Mouse (Mus musculus): ENCODE measurements around the gene Gabrq. TPM values are rescaled to one million over a fixed set of nuclear protein-coding genes. Genes with fewer than 3 reads are reported as not detected.

Gene Gabrq
- total and polyA plus RNA-seq, 3 experiments = not detected

- H3K9ac ChIP-seq (ENCODE audit: insufficient read depth, low read depth) = no peak overlapping the region
- in situ Hi-C loops (cut with MboI; ENCODE audit: low pct_ligation_motif_present, low pct_unique_long_range_greater_than_20kb, low sequenced_read_pairs) = no loop called here
- no peaks in the 10 kb centered on the region for H3K79me2 ChIP-seq (replicated peaks; ENCODE audit: control insufficient read depth, extremely low read depth, insufficient read depth, poor library complexity, severe bottlenecking)
- H3K9me3 ChIP-seq (replicated peaks; ENCODE audit: low read length) = no peaks in the 10 kb centered on the region
- dilution Hi-C loops (cut with MboI; ENCODE audit: extremely low pct_ligation_motif_present, extremely low pct_unique_long_range_greater_than_20kb, low sequenced_read_pairs) = no loop called here
- no peaks in the 10 kb centered on the region for H3K36me3 ChIP-seq (replicated peaks in 1 of 2; ENCODE audit: control insufficient read depth in 1 of 2, insufficient read depth in 1 of 2, low read length in 1 of 2)
- DNase-seq (ENCODE audit: extremely low read depth) = no peak
- H3K4me3 ChIP-seq (replicated peaks in 1 of 3; ENCODE audit: low read depth in 2 of 3, low read length in 2 of 3, poor library complexity in 1 of 3) = no peak overlapping the region
- no peak overlapping the region for H3K4me2 ChIP-seq (ENCODE audit: insufficient read depth, low read depth, poor library complexity, severe bottlenecking)
- no peaks in the 10 kb centered on the region for H3K27me3 ChIP-seq (replicated peaks)
- no peak for TF ChIP-seq SMC3 (IDR thresholded peaks at IDR 0.05; ENCODE audit: low read depth, low read length)
- no peaks in the 10 kb centered on the region for H3K4me1 ChIP-seq (ENCODE audit: control insufficient read depth in 1 of 2, insufficient read depth in 2 of 2)
- H3K27ac ChIP-seq (ENCODE audit: insufficient read depth, low read depth) = no peak overlapping the region
Observed at GRCm38 (mm10) chrX:72823310-72823709, 1.7 kb upstream of the Gabrq start.

- no peak for TF ChIP-seq POLR2AphosphoS2 (IDR thresholded peaks at IDR 0.05; ENCODE audit: low read depth, low read length)
- no peak for TF ChIP-seq BHLHE40 (IDR thresholded peaks at IDR 0.05; ENCODE audit: low read depth, low read length)
- no peak for TF ChIP-seq NELFE (IDR thresholded peaks at IDR 0.05; ENCODE audit: low read depth, low read length)
- TF ChIP-seq MYC (IDR thresholded peaks at IDR 0.05; ENCODE audit: low read depth, low read length) = no peak
- no peak for TF ChIP-seq CTCF (conservative IDR thresholded peaks at IDR 0.05 in 1 of 2, IDR thresholded peaks at IDR 0.05 in 1 of 2; ENCODE audit: low read depth in 2 of 2, low read length in 2 of 2)
- no peak for TF ChIP-seq ETS1 (conservative IDR thresholded peaks at IDR 0.05; ENCODE audit: low read depth, low read length)
- TF ChIP-seq ZNF384 (IDR thresholded peaks at IDR 0.05; ENCODE audit: low read depth, low read length) = no peak
- no peak for TF ChIP-seq USF2 (conservative IDR thresholded peaks at IDR 0.05; ENCODE audit: low read depth, low read length)
- no peak for TF ChIP-seq MAX (IDR thresholded peaks at IDR 0.05; ENCODE audit: low read length)
- no peak for TF ChIP-seq MEF2A (IDR thresholded peaks at IDR 0.05; ENCODE audit: borderline replicate concordance, low read depth, low read length)
- no peak for TF ChIP-seq POLR2A (IDR thresholded peaks at IDR 0.05; ENCODE audit: low read depth, low read length)
- no peak for TF ChIP-seq HCFC1 (IDR thresholded peaks at IDR 0.05; ENCODE audit: low read depth, low read length)
- no peak for TF ChIP-seq ZC3H11A (IDR thresholded peaks at IDR 0.05; ENCODE audit: low read depth, low read length)
- TF ChIP-seq RAD21 (IDR thresholded peaks at IDR 0.05; ENCODE audit: low read depth, low read length) = no peak
- TF ChIP-seq E2F4 (IDR thresholded peaks at IDR 0.05; ENCODE audit: insufficient replicate concordance, low read depth, low read length) = no peak
- Histone ChIP-seq H3K27me3 (replicated peaks) (no peaks in the 10 kb centered on the region), H3K4me1 (ENCODE audit: control insufficient read depth in 1 of 2, insufficient read depth in 2 of 2) (no peaks in the 10 kb centered on the region), H3K4me2 (ENCODE audit: insufficient read depth, low read depth, poor library complexity, severe bottlenecking) (no peak overlapping the region), H3K27ac (ENCODE audit: insufficient read depth, low read depth) (no peak overlapping the region), H3K9me3 (replicated peaks; ENCODE audit: low read length) (no peaks in the 10 kb centered on the region), H3K79me2 (replicated peaks; ENCODE audit: control insufficient read depth, extremely low read depth, insufficient read depth, poor library complexity, severe bottlenecking) (no peaks in the 10 kb centered on the region), H3K9ac (ENCODE audit: insufficient read depth, low read depth) (no peak overlapping the region), H3K36me3 (replicated peaks in 1 of 2; ENCODE audit: control insufficient read depth in 1 of 2, insufficient read depth in 1 of 2, low read length in 1 of 2) (no peaks in the 10 kb centered on the region), H3K4me3 (replicated peaks in 1 of 3; ENCODE audit: low read depth in 2 of 3, low read length in 2 of 3, poor library complexity in 1 of 3) (no peak overlapping the region)
- dilution Hi-C loops (cut with MboI; ENCODE audit: extremely low pct_ligation_motif_present, extremely low pct_unique_long_range_greater_than_20kb, low sequenced_read_pairs) = no loop called here
- no peak for DNase-seq (ENCODE audit: extremely low read depth)
- in situ Hi-C loops (cut with MboI; ENCODE audit: low pct_ligation_motif_present, low pct_unique_long_range_greater_than_20kb, low sequenced_read_pairs) = no loop called here
Observed at GRCm38 (mm10) chrX:72825589-72825905, 569 bp downstream of the Gabrq start.

Other genes starting within 250 kb of the Gabrq start
- gene Gabra3, start 168.3 kb upstream of the Gabrq start, total RNA-seq (2012; rRNA removed) = not detected in 2 replicates
- not detected in 2 replicates for gene Gabra3, start 168.3 kb upstream of the Gabrq start, total RNA-seq (2014; rRNA removed)
- gene Gabra3, start 168.3 kb upstream of the Gabrq start, polyA plus RNA-seq (2012; ENCODE audit: insufficient read length, low read depth) = not detected in 2 replicates
- 31.4 and 38.4 TPM in 2 replicates for gene Cetn2, start 93.2 kb downstream of the Gabrq start, total RNA-seq (2012; rRNA removed)
- gene Cetn2, start 93.2 kb downstream of the Gabrq start, total RNA-seq (2014; rRNA removed) = 65.3 and 78.6 TPM in 2 replicates
- gene Cetn2, start 93.2 kb downstream of the Gabrq start, polyA plus RNA-seq (2012; ENCODE audit: insufficient read length, low read depth) = 52.1 and 55.9 TPM in 2 replicates
- 7.0 and 7.3 TPM in 2 replicates for gene Nsdhl, start 93.4 kb downstream of the Gabrq start, total RNA-seq (2012; rRNA removed)
- gene Nsdhl, start 93.4 kb downstream of the Gabrq start, total RNA-seq (2014; rRNA removed) = 12.9 and 17.8 TPM in 2 replicates
- 20.0 and 20.5 TPM in 2 replicates for gene Nsdhl, start 93.4 kb downstream of the Gabrq start, polyA plus RNA-seq (2012; ENCODE audit: insufficient read length, low read depth)
- not detected in 2 replicates for gene Zfp185, start 162.2 kb downstream of the Gabrq start, total RNA-seq (2012; rRNA removed)
- gene Zfp185, start 162.2 kb downstream of the Gabrq start, total RNA-seq (2014; rRNA removed) = not detected in 2 replicates
- not detected in 2 replicates for gene Zfp185, start 162.2 kb downstream of the Gabrq start, polyA plus RNA-seq (2012; ENCODE audit: insufficient read length, low read depth)
- 0.08 TPM in 1 of 2 replicates, not detected in the other for gene Pnma5, start 211.9 kb downstream of the Gabrq start, total RNA-seq (2012; rRNA removed)
- 0.07 TPM in 1 of 2 replicates, not detected in the other for gene Pnma5, start 211.9 kb downstream of the Gabrq start, total RNA-seq (2014; rRNA removed)
- 0.38 TPM in 1 of 2 replicates, not detected in the other for gene Pnma5, start 211.9 kb downstream of the Gabrq start, polyA plus RNA-seq (2012; ENCODE audit: insufficient read length, low read depth)
- gene Pnma3, start 239.6 kb downstream of the Gabrq start, total RNA-seq (2012; rRNA removed) = not detected in 2 replicates
- gene Pnma3, start 239.6 kb downstream of the Gabrq start, total RNA-seq (2014; rRNA removed) = not detected in 2 replicates
- not detected in 2 replicates for gene Pnma3, start 239.6 kb downstream of the Gabrq start, polyA plus RNA-seq (2012; ENCODE audit: insufficient read length, low read depth)

Measured in CH12.LX (cell line).